Mouse (Mus musculus) embryonic fibroblast, embryonic 13.5 days (primary cell): ENCODE results near the gene Slc25a33. TPM values are rescaled to one million over a fixed set of nuclear protein-coding genes. Genes with fewer than 3 reads are reported as not detected.

Source experiments
- H3K27ac ChIP-seq: 2 replicates; pipeline ENCODE4 v1.5.1; 2012; ENCODE audit warnings: low read length, control low read depth, inconsistent platforms; ENCODE audit not compliant: insufficient read depth
- H3K4me1 ChIP-seq: 2 replicates; pipeline ENCODE4 v1.6.1; 2011; ENCODE audit warnings: low read length; ENCODE audit not compliant: control insufficient read depth, insufficient read depth
- H3K4me3 ChIP-seq: 2 replicates; pipeline ENCODE4 v1.5.1; 2011; ENCODE audit warnings: mild to moderate bottlenecking, control low read depth, low read length; ENCODE audit not compliant: insufficient read depth
- CTCF ChIP-seq: IDR thresholded peaks from 2 replicates; pipeline ENCODE4 v1.5.1; 2011; ENCODE audit warnings: mild to moderate bottlenecking, control low read depth, low read length, moderate library complexity, borderline replicate concordance; ENCODE audit not compliant: insufficient read depth
- POLR2A ChIP-seq: IDR thresholded peaks from 2 replicates; pipeline ENCODE4 v1.6.1; 2011; ENCODE audit warnings: low read depth, mild to moderate bottlenecking, control low read depth, low read length, moderate library complexity
- polyA plus RNA-seq: library from polyadenylated mRNA; stranded (reverse); fragments of >200 nt; gene quantifications from 2 replicates; pipeline ENCODE4 v1.2.4, GENCODE M21; 2011; ENCODE audit warnings: low read depth; ENCODE audit not compliant: missing spikeins, insufficient read length

Slc25a33 gene
- polyA plus RNA-seq, 1 experiment = 5.7 TPM

DNA sequence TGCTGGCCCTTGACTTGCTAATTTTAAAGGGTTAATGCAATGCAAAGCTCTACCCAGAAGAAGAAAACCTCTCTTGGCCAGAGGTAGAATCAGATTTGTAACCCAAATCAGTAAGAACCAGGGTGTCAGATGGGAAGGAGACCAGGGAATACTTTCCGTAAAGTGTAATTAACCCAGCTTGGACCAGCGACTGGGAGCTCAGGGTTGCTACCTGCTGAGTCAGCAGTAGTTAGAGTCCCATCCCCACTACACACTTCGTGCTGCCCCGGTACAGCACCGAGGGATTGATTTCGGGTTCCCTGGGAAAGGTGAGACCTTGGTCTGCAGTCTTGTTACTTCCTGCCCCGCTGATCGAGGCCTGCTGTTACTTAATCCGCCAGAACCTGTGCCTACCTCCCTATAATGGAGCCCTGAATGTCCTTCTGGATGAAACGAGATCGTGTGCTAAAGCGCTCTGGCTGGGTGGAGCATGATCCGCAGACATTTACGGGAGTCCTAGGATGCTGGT, 34.0 kb upstream of the Slc25a33 start:
- TF ChIP-seq CTCF = no peak
- TF ChIP-seq POLR2A = no peak
- Histone ChIP-seq H3K4me3 (no peak overlapping the region), H3K27ac (no peak overlapping the region), H3K4me1 (no peaks in the 10 kb centered on the region)

DNA sequence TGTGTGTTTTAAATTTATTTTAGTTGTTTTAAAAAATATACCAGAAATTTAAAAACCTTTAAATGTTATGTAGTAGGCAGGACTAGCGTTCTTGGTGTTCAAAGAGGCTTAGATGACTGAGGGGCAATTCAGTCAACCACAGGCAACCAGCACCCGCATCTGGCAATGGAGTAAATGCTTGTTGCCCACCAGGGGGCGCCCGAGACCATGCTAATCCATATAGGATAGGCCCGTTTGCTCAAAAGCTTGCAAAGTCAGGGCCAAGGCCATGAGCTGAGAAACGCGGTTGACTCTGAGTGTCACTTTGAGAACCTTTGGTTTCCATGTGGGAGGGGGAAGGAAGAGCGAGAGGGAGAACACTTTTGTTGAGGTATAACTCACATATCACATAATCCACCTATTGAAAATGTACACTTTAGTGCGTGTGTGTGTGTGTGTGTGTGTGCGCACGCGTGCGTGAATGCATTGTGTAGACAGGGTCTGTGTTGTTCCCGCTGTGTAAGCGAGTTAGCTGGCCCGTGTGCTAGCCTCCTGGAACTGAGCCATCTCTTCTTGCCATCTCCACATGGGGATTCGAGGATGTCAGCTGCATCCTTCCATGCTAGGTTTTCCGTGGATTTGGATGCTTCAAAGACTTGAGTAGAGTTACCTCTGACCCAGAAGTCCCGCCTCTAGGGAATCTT, 32.8 kb upstream of the Slc25a33 start:
- no peak overlapping the region for H3K27ac ChIP-seq

DNA sequence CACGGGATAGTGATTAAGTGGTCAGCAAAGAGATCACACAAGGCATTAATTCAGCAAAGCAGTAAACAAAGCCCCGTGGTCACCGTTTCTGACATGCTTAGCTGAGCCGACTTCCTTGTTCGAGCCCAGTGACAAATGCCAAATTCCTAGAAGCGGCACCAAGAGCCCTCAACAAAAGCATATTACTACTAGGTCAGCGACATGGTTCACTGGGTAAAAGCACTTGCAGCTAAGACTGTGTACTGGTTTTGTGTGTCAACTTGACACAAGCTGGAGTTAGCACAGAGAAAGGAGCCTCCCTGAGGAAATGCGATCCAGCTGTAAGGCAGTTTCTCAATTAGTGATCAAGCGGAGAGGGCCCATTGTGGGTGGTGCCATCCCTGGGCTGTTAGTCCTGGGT, 28.2 kb upstream of the Slc25a33 start:
- no peaks in the 10 kb centered on the region; the same call in 1 of the 2 replicates for H3K4me1 ChIP-seq
- TF ChIP-seq CTCF (no peak), POLR2A (no peak)
- H3K27ac ChIP-seq = no peak overlapping the region
- H3K4me3 ChIP-seq = no peak overlapping the region

More for the DNA sequence above, 32.8 kb upstream of the Slc25a33 start:
- no peak overlapping the region for H3K4me3 ChIP-seq
- TF ChIP-seq CTCF = peak; percentile 58
- no peak for TF ChIP-seq POLR2A
- H3K4me1 ChIP-seq = no peaks in the 10 kb centered on the region

DNA sequence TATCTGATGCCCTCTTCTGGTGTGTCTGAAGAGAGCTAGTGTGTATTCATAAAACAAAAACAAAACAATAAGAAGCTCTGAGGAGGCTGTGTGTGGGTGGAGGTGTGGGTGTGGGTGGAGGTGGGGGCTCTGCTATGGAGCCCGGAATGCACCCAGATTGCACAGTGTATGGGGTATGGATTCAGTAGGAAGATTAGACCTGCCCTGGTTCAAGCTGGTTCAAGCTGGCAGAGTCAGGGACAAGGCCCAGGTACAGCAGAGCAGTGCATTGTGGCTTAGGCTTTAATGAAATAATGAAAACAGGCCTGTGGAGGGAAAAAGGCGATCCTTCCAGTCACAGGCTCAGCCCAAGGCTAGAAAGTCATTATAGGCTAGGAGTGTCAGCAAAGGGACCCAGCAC, 26.5 kb upstream of the Slc25a33 start:
- no peak for TF ChIP-seq POLR2A
- no peak for TF ChIP-seq CTCF
- Histone ChIP-seq H3K4me1 (no peaks in the 10 kb centered on the region; the same call in 1 of the 2 replicates), H3K27ac (no peak overlapping the region), H3K4me3 (no peak overlapping the region)

DNA sequence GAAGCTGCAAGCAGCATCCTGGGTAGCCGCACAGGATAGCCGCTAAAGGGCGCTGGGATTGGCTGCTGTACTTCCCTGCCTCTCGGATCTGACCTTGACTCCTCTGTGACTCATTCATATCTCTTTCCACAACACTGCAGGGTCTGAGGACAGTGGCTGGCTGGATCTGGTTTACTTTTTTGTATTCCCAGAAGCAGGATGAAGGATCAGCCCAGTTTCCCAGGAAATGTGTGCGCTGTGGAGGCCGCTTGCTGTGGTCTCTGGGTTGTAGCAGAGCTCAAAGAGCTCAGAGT, 26.0 kb upstream of the Slc25a33 start:
- no peaks in the 10 kb centered on the region; the same call in 1 of the 2 replicates for H3K4me1 ChIP-seq
- H3K4me3 ChIP-seq = no peak overlapping the region
- H3K27ac ChIP-seq = no peak overlapping the region
- TF ChIP-seq POLR2A (no peak), CTCF (no peak)

DNA sequence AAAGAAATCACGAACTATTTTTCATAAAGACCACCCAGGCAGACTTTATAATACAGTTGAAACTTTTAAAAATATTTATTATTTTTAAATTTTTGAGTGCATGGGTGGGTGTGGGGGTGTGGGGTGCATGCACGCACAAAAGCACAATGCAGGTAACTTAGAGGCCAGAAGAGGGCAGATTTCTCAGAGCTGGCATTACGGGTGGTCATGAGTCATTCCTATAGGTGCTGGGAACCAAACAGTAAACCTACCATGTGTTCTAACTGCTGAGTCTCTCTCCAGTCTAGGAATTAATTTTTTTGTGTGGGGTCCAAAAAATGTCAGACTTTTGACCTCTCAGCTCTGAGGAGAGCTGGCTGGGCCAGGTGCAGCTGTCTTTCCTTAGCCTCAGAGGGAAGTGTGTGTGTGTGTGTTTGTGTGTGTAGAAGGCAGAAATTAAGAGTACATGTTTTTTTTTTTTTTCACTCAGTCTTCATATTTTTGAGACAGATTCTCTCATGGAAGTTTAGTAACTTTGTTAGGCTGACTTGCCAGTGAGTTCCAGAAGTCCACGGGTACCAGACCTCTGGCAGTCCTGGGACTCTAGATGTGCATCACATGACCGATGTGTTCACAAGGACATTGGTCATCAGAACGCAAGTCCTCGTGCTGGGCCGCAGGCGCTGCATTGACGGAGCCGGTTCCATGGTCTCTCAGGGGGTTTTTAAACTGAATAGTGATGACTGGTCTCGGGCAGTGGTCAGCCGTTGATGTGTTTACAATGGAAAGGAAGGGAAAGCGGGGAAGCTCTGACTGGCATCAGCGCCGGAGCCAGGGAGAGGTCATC, 25.5 kb upstream of the Slc25a33 start:
- Histone ChIP-seq H3K4me3 (no peak overlapping the region), H3K27ac (no peak overlapping the region), H3K4me1 (no peaks in the 10 kb centered on the region; the same call in 1 of the 2 replicates)
- no peak for TF ChIP-seq CTCF
- no peak for TF ChIP-seq POLR2A

DNA sequence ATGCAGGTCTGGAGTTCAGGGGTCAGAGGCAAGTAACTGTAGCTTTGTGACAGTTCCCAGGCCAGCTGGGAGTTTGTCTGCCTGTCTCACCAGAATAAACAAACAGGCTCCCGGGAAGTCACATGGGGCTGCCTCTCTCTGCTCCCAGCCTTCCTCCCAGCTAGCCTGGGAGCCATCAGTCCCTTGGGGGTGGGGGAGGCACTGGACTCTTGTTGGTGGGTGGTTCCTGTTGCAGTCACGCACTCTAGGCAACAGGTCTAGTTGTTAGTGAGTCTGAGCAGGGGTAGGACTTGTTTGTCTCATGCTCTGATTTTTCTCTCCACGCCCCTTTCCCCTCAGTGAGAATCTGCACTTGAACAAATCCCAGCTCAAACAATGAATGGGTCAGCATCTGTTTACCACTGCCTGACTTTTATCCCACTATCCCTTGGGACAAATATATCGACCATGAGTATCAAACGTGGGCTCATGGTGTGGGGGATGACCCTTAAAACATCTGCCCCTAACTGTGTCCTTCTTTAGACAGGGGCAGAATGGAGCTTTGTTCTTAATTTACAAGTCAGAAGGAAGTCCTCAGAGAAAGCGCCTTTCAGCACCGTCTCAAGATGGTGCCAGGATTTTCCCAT, 24.7 kb upstream of the Slc25a33 start:
- no peak overlapping the region for H3K27ac ChIP-seq
- no peaks in the 10 kb centered on the region; the same call in 1 of the 2 replicates for H3K4me1 ChIP-seq
- no peak overlapping the region for H3K4me3 ChIP-seq
- TF ChIP-seq POLR2A (no peak), CTCF (no peak)

DNA sequence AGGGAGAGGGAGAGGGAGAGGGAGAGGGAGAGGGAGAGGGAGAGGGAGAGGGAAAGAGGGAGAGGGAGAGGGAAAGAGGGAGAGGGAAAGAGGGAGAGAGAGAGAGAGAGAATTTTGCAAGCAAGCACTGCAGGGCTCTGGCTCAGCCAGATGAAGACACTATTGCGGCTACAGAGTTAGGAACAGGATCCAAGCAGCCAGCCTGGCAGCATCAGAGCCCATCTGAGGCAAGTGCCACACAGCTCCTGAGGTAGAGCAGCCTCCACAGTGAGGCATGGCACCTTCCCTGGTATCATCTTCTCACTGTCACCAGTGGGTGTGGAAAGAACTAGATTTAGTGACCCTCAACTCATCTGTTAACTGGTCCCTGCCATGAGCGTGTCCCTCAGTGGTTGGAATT, 24.0 kb upstream of the Slc25a33 start:
- Histone ChIP-seq H3K4me3 (no peak overlapping the region), H3K4me1 (no peaks in the 10 kb centered on the region; the same call in 1 of the 2 replicates), H3K27ac (no peak overlapping the region)
- TF ChIP-seq CTCF = no peak
- no peak for TF ChIP-seq POLR2A

DNA sequence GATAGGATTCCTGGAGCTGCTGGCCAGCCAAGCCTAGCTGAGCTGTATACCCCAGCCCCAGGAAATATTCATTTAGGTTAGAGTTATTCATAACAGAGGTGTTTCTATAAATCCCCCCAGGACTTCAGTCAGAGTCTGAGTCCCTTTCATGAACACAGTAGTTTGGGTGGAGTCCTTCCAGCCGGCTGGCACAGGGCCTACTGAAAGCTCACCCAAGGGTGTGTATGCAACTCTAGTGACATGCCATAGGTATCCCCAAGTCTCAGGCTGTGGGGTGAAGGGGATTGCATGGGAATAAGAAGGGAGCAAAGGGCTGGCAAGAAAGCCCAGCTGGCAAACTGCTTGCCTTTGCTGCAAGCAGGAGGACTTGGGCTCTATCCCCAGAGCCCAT, 23.1 kb upstream of the Slc25a33 start:
- Histone ChIP-seq H3K4me1 (no peaks in the 10 kb centered on the region; the same call in 1 of the 2 replicates), H3K27ac (no peak overlapping the region), H3K4me3 (no peak overlapping the region)
- TF ChIP-seq POLR2A = no peak
- TF ChIP-seq CTCF = no peak

DNA sequence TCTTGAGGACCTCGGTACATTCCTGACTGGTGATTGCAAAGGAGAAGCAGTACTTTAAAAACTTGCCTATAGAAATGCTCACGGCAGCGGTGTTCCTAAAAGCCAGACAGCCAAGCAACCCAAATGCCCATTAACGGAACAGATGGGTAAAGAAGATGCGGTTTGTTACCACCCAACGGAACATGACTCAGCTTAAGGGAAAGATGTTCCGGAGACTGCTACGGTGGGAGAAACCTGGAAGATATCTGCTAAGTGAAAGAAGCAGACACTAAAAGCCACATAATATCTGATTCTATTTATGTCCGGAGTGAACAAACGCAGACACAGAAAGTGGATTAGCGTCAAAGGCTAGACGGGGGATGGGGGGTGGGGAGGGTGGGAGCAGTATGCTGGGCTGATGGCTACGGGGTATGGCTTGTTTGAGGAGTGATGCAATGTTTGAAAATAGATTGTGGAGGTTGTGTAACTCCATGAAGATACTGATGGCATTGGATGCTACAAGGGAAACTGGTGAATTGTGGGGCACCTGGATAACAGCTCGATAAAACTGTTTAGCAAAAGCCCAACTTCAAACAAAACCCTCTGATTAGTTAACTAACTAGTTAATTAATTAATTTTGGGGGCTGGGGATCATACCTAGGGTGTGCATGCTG, 22.6 kb upstream of the Slc25a33 start:
- H3K4me3 ChIP-seq = no peak overlapping the region
- no peak overlapping the region for H3K27ac ChIP-seq
- H3K4me1 ChIP-seq = no peaks in the 10 kb centered on the region; the same call in 1 of the 2 replicates
- no peak for TF ChIP-seq CTCF
- TF ChIP-seq POLR2A = no peak
